Mouse (Mus musculus) CH12F3 (cell line): ENCODE measurements at regions not wholly inside any gene's neighbourhood (a gene's known extent, or its start where the extent isn't known, plus 50 kb on each side); places are given as distances from the start of the nearest gene placed in this dataset.

ENCODE experiments used
- in situ Hi-C: fragments of 300-500 bp; cut with MboI; formaldehyde crosslinking; loops from 2 replicates; pipeline ENCODE4 v1.14.3; 2020; ENCODE audit warnings: low sequenced_read_pairs

DNA sequence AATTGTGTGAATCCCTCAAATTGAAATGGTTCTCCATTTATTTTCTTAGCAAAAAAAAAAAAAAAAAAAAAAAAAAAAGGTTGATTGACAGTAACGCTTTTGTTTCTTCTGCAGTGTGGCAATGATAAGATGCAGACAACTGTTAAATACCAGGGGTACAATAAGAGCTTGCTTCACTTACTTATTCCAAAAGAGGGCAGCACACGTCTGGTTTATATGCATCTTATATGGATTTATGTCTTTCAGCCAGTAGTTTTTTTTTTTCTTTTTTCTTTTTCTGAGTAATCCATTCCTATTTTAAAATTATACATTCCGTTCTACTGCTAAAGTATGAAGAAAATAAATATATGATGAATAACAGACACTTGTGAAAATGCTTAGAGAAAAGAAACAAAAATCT lies 185.6 kb upstream of the Itga1 start:
- in situ Hi-C loops, result no loop called here

- in situ Hi-C loops, result no loop called here
Observed at GRCm38 (mm10) chr13:115266164-115266563, 164.4 kb upstream of the Itga1 start.

- in situ Hi-C loops, result no loop called here
Observed at GRCm38 (mm10) chr13:115257345-115257744, 155.6 kb upstream of the Itga1 start.

- in situ Hi-C loops, result no loop called here
Observed at GRCm38 (mm10) chr13:115252541-115252940, 150.8 kb upstream of the Itga1 start.

- in situ Hi-C loops, result no loop called here
Observed at GRCm38 (mm10) chr13:115231981-115232380, 130.2 kb upstream of the Itga1 start.

DNA sequence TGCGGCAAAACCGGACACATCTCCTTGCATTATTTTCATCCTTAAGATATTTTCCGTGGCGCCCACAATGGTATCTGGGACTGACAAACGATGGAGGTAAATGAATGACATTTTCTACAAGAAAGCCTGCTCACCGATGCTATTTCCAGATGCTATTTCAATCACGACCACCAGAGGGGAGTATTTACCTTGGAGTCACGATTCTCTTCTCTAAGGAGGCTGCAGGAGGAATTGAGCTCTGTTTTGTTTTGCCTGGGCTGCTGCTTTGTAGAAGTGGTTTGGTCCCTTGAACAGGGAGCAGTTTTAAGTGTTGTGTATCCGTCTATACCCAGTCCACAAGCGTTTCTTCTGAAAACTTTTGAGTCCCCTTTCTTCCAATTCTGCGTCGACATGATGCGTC lies 128.7 kb upstream of the Itga1 start:
- in situ Hi-C loops, result no loop called here

DNA sequence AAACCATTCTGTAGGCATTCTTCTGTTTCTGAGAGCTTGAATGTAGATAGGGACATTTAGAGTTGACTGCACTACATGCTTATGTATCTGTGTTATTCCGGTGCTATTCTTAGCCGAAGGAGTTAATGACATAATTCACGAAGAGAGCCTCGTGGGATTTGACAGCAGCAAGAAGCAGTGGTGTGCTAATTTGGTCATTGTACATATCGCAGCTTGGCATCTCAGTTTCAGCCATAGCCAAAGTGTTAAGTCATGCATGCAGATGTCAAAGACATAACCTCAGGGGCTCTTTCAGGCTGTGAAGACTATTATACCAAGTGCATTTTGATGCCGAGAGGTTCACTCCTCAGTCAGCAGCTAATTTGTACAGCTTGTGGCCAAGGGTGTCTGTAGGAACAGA lies 125.1 kb upstream of the Itga1 start:
- in situ Hi-C loops, result loop anchor here (10.0 kb wide), 1 partner anchor 1488 kb away; no protein-coding TSS in a partner anchor

DNA sequence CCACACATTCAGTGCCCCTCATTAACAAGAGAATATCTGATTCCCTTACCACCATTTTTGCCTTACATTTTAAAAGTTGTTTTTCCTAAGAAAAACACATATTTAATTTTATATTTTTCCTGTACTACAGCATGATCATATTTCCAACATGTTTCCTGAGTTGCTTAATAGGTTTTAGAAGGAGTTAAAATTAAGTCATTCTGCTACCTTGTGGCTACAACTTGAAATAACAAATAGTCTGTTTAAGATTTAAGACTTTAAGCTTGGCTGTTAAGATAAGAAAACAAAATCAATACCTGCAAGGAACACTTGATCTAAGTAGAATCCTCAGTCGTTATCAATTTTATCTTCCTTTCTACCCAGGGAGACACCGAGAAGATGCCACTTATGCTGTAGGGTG lies 117.9 kb upstream of the Itga1 start:
- in situ Hi-C loops, result loop anchor here (10.0 kb wide), 1 partner anchor 1495 kb away; no protein-coding TSS in a partner anchor

- in situ Hi-C loops, result no loop called here
Observed at GRCm38 (mm10) chr13:115211285-115211684, 109.5 kb upstream of the Itga1 start.

- in situ Hi-C loops, result no loop called here
Observed at GRCm38 (mm10) chr13:115210643-115211208, 109.0 kb upstream of the Itga1 start.

DNA sequence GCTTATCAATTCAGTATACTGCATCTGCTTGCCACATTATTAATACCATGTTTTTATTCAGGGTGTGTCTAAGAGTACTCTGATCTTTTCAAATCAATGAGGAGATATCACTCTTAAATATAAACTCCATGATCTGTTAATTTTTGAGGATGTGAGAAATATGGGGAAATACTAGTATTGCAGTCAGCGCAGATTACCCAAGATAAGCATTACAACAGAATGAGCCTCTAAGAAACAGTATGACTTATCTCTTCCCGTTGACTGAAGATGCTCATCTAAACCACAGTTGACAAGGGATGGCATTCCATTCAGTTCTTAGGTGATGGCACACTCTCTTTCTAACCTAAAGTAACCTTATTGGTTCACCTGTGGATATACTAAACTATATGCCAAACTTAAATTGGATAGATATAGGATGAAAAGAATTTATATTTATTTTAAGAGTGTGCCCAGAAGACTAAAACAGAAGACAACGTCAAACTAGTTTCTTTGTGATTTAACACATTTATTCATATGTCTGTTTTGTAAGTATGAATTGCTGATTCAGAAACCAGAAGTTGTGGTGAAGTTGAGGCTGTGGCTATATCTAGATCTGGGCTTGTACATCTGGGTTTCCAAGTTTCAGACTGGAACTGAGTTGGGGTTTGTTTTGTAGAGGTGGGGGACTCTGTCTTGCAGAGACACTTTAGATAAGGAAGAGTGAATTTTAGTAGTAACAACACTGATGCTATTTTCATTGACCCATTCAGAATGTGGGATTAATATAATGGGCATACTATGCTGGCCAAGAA lies 107.8 kb upstream of the Itga1 start:
- in situ Hi-C loops, result no loop called here

- in situ Hi-C loops, result no loop called here
Observed at GRCm38 (mm10) chr13:115206723-115207122, 105.0 kb upstream of the Itga1 start.

DNA sequence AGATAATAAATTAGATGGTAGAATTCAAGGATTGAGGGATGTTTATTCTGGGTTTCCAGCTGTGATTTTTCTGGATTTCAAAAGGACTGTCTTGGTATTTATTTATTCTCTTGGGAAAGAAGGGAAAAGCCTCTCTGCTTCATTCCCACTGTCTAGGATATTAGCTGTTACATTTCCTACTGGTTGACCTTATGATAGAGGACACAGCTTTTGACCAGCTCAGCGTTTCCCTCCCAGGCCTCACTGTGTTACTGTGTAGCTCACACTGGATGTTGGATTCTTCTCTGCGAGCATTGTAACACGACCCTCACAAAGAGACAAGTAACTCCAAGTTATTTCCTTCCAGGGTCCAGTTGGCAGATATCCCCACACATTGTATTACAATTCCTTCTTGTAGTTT lies 97.4 kb upstream of the Itga1 start:
- in situ Hi-C loops, result no loop called here

- in situ Hi-C loops, result no loop called here
Observed at GRCm38 (mm10) chr13:115188066-115188465, 86.3 kb upstream of the Itga1 start.

GRCm38 (mm10) chr13:115187356-115187755 lies 85.6 kb upstream of the Itga1 start:
- in situ Hi-C loops, result no loop called here

DNA sequence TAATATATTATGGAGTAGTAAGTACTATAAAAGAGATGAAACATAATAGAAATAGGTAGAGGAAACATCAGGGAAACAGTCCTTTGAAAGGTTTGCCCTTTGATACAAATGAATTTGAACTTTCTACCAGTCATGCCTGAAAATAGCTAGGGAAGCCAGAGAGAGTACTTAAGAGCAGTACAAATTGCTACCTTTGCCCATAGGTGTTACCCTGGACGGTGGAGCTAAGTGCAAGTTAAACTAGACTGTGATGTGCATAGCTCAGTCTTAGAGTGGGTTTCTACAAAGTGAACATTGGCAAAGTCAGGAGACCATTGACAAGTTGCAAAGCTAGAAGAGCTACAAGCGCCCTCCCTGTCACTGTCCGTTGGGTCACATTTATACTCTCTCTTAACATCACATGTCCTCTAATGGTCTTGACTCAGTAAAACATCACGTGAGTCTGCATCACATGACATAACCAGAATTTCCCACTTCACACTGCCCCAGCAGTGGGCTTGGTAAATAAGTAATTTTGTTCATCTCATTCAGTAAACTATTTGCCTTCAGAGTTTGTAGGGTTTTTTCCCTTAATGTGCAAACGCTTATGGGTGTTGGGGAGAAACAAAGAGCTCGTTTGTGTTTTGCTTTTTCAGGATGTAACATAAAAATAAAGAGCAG lies 80.6 kb upstream of the Itga1 start:
- in situ Hi-C loops, result no loop called here

DNA sequence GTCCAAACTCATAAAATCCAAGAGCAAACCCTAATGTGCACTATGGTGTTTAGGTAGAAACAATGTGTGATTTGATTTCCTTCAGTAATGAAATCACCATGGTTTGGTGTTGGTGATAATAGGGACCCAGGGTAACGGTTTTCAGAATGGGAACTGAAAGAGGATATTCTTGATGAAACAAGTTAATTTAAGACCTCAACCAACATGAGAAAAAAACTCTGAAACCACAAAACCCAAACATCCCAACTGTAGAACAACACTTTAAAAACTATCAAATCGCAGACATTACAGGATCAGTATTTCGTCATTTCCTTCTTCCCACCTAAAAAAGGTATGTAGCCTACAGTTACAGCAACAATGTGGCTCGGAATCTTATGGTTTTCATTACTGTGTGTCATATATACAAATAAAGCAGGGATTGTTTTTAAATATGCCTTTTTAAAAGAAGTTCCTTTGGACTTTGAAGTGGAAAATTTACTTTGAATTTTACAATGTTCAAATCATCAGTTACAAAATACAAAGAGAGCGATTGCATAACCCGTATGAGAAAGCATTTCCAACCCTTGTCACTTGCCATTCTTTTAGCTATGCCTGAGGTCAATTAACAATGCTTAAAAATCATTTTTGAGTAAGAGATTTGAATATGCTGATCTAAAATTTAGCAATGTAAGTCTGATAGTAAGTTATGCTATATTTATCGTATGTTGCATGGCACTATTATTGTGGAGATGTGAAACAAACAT lies 76.6 kb upstream of the Itga1 start:
- in situ Hi-C loops, result no loop called here

GRCm38 (mm10) chr13:115171347-115172062 lies 69.7 kb upstream of the Itga1 start:
- in situ Hi-C loops, result no loop called here

DNA sequence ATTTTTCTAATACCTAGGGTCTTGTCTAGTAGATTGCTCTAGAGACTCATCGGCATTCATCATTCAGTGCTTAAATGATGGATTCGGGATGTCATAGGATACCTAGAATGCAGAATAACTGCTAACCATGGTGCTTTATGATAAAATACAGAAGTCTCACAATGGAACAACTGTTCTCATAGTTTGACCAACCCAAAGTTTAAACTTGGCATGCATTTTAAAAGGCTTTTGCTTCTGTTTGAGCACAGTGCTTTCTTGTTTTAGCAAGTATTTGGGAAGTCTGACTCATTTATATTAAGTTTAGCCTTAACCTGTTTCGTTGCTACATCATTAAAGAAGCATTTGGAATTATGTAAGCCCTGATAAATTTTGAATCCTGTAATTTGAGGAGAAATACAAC lies 64.2 kb upstream of the Itga1 start:
- in situ Hi-C loops, result no loop called here

DNA sequence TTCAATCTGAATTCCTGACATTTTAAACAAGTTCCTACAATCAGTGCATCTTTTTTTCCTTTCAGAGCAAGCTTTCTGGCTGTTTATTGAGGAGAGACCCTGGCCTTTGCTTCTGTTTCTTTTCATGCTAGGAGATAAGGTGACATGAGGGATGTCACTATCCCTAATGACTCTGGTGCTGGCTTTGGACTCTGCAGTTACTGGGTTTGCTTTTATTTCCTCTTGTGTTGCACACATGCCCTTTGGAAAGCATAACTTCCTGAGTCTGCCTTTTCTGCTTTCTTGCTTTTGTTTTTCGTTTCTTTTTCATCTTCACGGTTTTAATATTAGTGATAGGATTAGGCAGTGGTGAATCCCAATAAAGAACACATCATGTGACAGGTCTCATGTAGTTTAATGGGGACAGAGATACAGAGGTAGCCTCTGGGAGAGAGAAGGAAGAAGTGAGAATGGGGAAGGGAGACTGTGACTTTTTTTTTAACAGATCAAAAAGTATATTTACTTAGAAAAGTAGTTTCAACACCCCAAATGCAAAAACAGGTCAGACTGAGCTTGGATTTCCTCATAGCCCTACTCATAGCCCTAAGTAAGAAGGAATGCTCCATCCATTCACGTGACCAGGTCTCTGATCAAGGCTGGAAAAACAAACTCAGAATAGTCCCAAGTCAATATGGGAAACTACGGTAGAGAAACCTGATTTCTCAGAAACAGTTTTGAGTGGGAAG lies 61.1 kb upstream of the Itga1 start:
- in situ Hi-C loops, result no loop called here
